Mouse (Mus musculus): ENCODE measurements around the gene Ppm1e. TPM values are rescaled to one million over a fixed set of nuclear protein-coding genes. Genes with fewer than 3 reads are reported as not detected.

The Ppm1e gene
- total and polyA plus RNA-seq, 3 experiments, result 0.64 to 0.86 (median 0.74) TPM

GRCm38 (mm10) chr11:87404111-87404853 is 45.5 kb upstream of the Ppm1e start (continued):
- TF ChIP-seq RCOR1 (conservative IDR thresholded peaks at IDR 0.05; ENCODE audit: low read depth, low read length), result peak; percentile 91
- peak; percentile 72; the same call in 1 of the 2 replicates for TF ChIP-seq KAT2A (IDR thresholded peaks at IDR 0.05; ENCODE audit: insufficient replicate concordance, low read length)
- peak; percentile 15; the same call in 1 of the 2 replicates for TF ChIP-seq ZKSCAN1 (IDR thresholded peaks at IDR 0.05; ENCODE audit: borderline replicate concordance, low read depth, low read length)
- peak; percentile 83 for TF ChIP-seq POLR2A (IDR thresholded peaks at IDR 0.05; ENCODE audit: low read depth, low read length)
- TF ChIP-seq TBP (conservative IDR thresholded peaks at IDR 0.05; ENCODE audit: low read depth, low read length), result peak; percentile 76
- peak; percentile 62; the same call in 1 of the 2 replicates for TF ChIP-seq ZMIZ1 (IDR thresholded peaks at IDR 0.05; ENCODE audit: low read depth, low read length)
- peak; percentile 88 for TF ChIP-seq TCF12 (IDR thresholded peaks at IDR 0.05; ENCODE audit: low read depth, low read length)
- peak; percentile 90 for TF ChIP-seq MAX (IDR thresholded peaks at IDR 0.05; ENCODE audit: low read length)
- TF ChIP-seq JUN (IDR thresholded peaks at IDR 0.05; ENCODE audit: insufficient read depth, low read depth, low read length), result no peak
- peak in 1 of 2 experiments; percentile 23; a peak in 2 of 4 replicates for TF ChIP-seq CTCF (conservative IDR thresholded peaks at IDR 0.05 in 1 of 2, IDR thresholded peaks at IDR 0.05 in 1 of 2; ENCODE audit: low read depth in 2 of 2, low read length in 2 of 2)
- no peak for TF ChIP-seq PAX5 (IDR thresholded peaks at IDR 0.05; ENCODE audit: low read length)
- TF ChIP-seq HCFC1 (IDR thresholded peaks at IDR 0.05; ENCODE audit: low read depth, low read length), result peak; percentile 71
- peak; percentile 98 for TF ChIP-seq E2F4 (IDR thresholded peaks at IDR 0.05; ENCODE audit: insufficient replicate concordance, low read depth, low read length)
- TF ChIP-seq POLR2AphosphoS2 (IDR thresholded peaks at IDR 0.05; ENCODE audit: low read depth, low read length), result peak; percentile 85; the same call in 1 of the 2 replicates
- TF ChIP-seq ETS1 (conservative IDR thresholded peaks at IDR 0.05; ENCODE audit: low read depth, low read length), result peak; percentile 95
- TF ChIP-seq UBTF (IDR thresholded peaks at IDR 0.05; ENCODE audit: low read depth, low read length), result peak; percentile 58
- peak; percentile 85 for TF ChIP-seq NELFE (IDR thresholded peaks at IDR 0.05; ENCODE audit: low read depth, low read length)
- peak; percentile 44; the same call in 1 of the 2 replicates for TF ChIP-seq NRF1 (IDR thresholded peaks at IDR 0.05; ENCODE audit: low read depth, low read length)
- TF ChIP-seq SIN3A (IDR thresholded peaks at IDR 0.05; ENCODE audit: low read length), result peak; percentile 97
- peak; percentile 28; the same call in 1 of the 2 replicates for TF ChIP-seq CHD1 (IDR thresholded peaks at IDR 0.05; ENCODE audit: low read depth, low read length)

GRCm38 (mm10) chr11:87398402-87398801 is 39.6 kb upstream of the Ppm1e start:
- Histone ChIP-seq H3K4me1 (ENCODE audit: control insufficient read depth in 1 of 2, insufficient read depth in 2 of 2) (peaks cover 0 to 10% of the 10 kb centered on the region in 2 experiments; a peak in 2 of 4 replicates), H3K4me3 (replicated peaks in 1 of 3; ENCODE audit: low read depth in 2 of 3, low read length in 2 of 3, poor library complexity in 1 of 3) (no peak overlapping the region)
- dilution Hi-C loops (cut with MboI; ENCODE audit: extremely low pct_ligation_motif_present, extremely low pct_unique_long_range_greater_than_20kb, low sequenced_read_pairs), result no loop called here

More at GRCm38 (mm10) chr11:87398402-87398801, 39.6 kb upstream of the Ppm1e start:
- no peak for DNase-seq (ENCODE audit: extremely low read depth)
- TF ChIP-seq JUND (conservative IDR thresholded peaks at IDR 0.05; ENCODE audit: low read depth, low read length), result no peak
- TF ChIP-seq MEF2A (IDR thresholded peaks at IDR 0.05; ENCODE audit: borderline replicate concordance, low read depth, low read length), result no peak
- TF ChIP-seq TBP (conservative IDR thresholded peaks at IDR 0.05; ENCODE audit: low read depth, low read length), result no peak
- peak in 1 of 2 experiments; percentile 48; a peak in 2 of 4 replicates for TF ChIP-seq CTCF (conservative IDR thresholded peaks at IDR 0.05 in 1 of 2, IDR thresholded peaks at IDR 0.05 in 1 of 2; ENCODE audit: low read depth in 2 of 2, low read length in 2 of 2)
- no peak for TF ChIP-seq ZC3H11A (IDR thresholded peaks at IDR 0.05; ENCODE audit: low read depth, low read length)
- TF ChIP-seq RAD21 (IDR thresholded peaks at IDR 0.05; ENCODE audit: low read depth, low read length), result peak; percentile 38
- TF ChIP-seq ELF1 (IDR thresholded peaks at IDR 0.05; ENCODE audit: low read depth, low read length), result no peak
- TF ChIP-seq JUN (IDR thresholded peaks at IDR 0.05; ENCODE audit: insufficient read depth, low read depth, low read length), result no peak
- no peak for TF ChIP-seq EP300 (IDR thresholded peaks at IDR 0.05; ENCODE audit: low read length)
- TF ChIP-seq ZNF384 (IDR thresholded peaks at IDR 0.05; ENCODE audit: low read depth, low read length), result no peak
- no peak for TF ChIP-seq BHLHE40 (IDR thresholded peaks at IDR 0.05; ENCODE audit: low read depth, low read length)
- peak; percentile 22; the same call in 1 of the 2 replicates for TF ChIP-seq SMC3 (IDR thresholded peaks at IDR 0.05; ENCODE audit: low read depth, low read length)
- TF ChIP-seq POLR2A (IDR thresholded peaks at IDR 0.05; ENCODE audit: low read depth, low read length), result no peak
- TF ChIP-seq POLR2AphosphoS2 (IDR thresholded peaks at IDR 0.05; ENCODE audit: low read depth, low read length), result no peak
- TF ChIP-seq E2F4 (IDR thresholded peaks at IDR 0.05; ENCODE audit: insufficient replicate concordance, low read depth, low read length), result no peak
- TF ChIP-seq USF2 (conservative IDR thresholded peaks at IDR 0.05; ENCODE audit: low read depth, low read length), result no peak
- no peak for TF ChIP-seq NELFE (IDR thresholded peaks at IDR 0.05; ENCODE audit: low read depth, low read length)
- H3K9me3 ChIP-seq (replicated peaks; ENCODE audit: low read length), result no peaks in the 10 kb centered on the region
- peaks cover 0 to 18% of the 10 kb centered on the region in 2 experiments for H3K36me3 ChIP-seq (replicated peaks in 1 of 2; ENCODE audit: control insufficient read depth in 1 of 2, insufficient read depth in 1 of 2, low read length in 1 of 2)
- H3K4me2 ChIP-seq (ENCODE audit: insufficient read depth, low read depth, poor library complexity, severe bottlenecking), result no peak overlapping the region
- H3K27ac ChIP-seq (ENCODE audit: insufficient read depth, low read depth), result no peak overlapping the region
- in situ Hi-C loops (cut with MboI; ENCODE audit: low pct_ligation_motif_present, low pct_unique_long_range_greater_than_20kb, low sequenced_read_pairs), result no loop called here
- H3K9ac ChIP-seq (ENCODE audit: insufficient read depth, low read depth), result no peak overlapping the region
- no peaks in the 10 kb centered on the region for H3K27me3 ChIP-seq (replicated peaks)
- H3K79me2 ChIP-seq (replicated peaks; ENCODE audit: control insufficient read depth, extremely low read depth, insufficient read depth, poor library complexity, severe bottlenecking), result no peaks in the 10 kb centered on the region
